Mouse (Mus musculus): ENCODE data around the gene Preb.

Gene Preb

GRCm38 (mm10) chr5:30921256-30922033 is 38.7 kb downstream of the Preb start, which contains the start of gene Khk:
Gene Khk (plus strand): TSS chr5:30921431.
- peak; percentile 91 to 93 for DNase-seq

- peak; percentile 51 to 61 for DNase-seq
These were observed 39.5 kb downstream of the Preb start for GRCm38 (mm10) chr5:30920621-30921020.

GRCm38 (mm10) chr5:30919831-30920614 is 40.1 kb downstream of the Preb start:
- no peak for DNase-seq

GRCm38 (mm10) chr5:30918691-30919090 is 41.5 kb downstream of the Preb start:
- DNase-seq: no peak

GRCm38 (mm10) chr5:30917891-30918670 is 42.1 kb downstream of the Preb start:
- DNase-seq: no peak

- DNase-seq: no peak
These were observed 42.8 kb downstream of the Preb start for GRCm38 (mm10) chr5:30917348-30917747.

GRCm38 (mm10) chr5:30916841-30917240 is 43.3 kb downstream of the Preb start:
- no peak for DNase-seq

- DNase-seq: peak; percentile 93 to 97
These were observed 44.2 kb downstream of the Preb start for GRCm38 (mm10) chr5:30915974-30916433.

GRCm38 (mm10) chr5:30915456-30915855 is 44.7 kb downstream of the Preb start:
- DNase-seq: no peak

GRCm38 (mm10) chr5:30914849-30915248 is 45.3 kb downstream of the Preb start:
- no peak for DNase-seq

GRCm38 (mm10) chr5:30914101-30914635 is 46.0 kb downstream of the Preb start:
- DNase-seq: no peak

GRCm38 (mm10) chr5:30913060-30913841 is 46.9 kb downstream of the Preb start, which contains the start of gene Emilin1:
Gene Emilin1 (plus strand): TSS chr5:30913402.
- peak in 1 of 2 experiments; percentile 58 for DNase-seq

- no peak for DNase-seq
These were observed 48.0 kb downstream of the Preb start for GRCm38 (mm10) chr5:30912156-30912555.

GRCm38 (mm10) chr5:30910481-30910880 is 49.7 kb downstream of the Preb start:
- peak in 1 of 2 experiments; percentile 45 for DNase-seq

GRCm38 (mm10) chr5:30909863-30910262 is 50.3 kb downstream of the Preb start:
- DNase-seq: no peak

GRCm38 (mm10) chr5:30909300-30909659 is 50.9 kb downstream of the Preb start:
- peak; percentile 81 to 89 for DNase-seq

- no peak for DNase-seq
These were observed 51.5 kb downstream of the Preb start for GRCm38 (mm10) chr5:30908426-30909299.

GRCm38 (mm10) chr5:30907413-30908059 is 52.6 kb downstream of the Preb start, which contains the start of gene Ost4:
Gene Ost4 (minus strand): TSS chr5:30907788.
- peak; percentile 97 to 98 for DNase-seq

GRCm38 (mm10) chr5:30901860-30902259 is 58.3 kb downstream of the Preb start:
- DNase-seq: no peak

All from kidney, adult 8-10 months (tissue).